Mouse (Mus musculus) ES-E14 (cell line): ENCODE data around the gene Rbm19.
A peak's percentile ranks its signal among the peaks of the same experiment; 100 is the strongest.

Experiments used
- CHD2 ChIP-seq: IDR thresholded peaks from 2 replicates; pipeline ENCODE4 v1.6.1; 2014; ENCODE audit warnings: mild to moderate bottlenecking, low read depth, low read length, inconsistent platforms
- HCFC1 ChIP-seq: IDR thresholded peaks from 2 replicates; pipeline ENCODE4 v1.6.1; 2012; ENCODE audit warnings: low read length, inconsistent platforms, borderline replicate concordance; ENCODE audit not compliant: insufficient read depth
- MAFK ChIP-seq: IDR thresholded peaks from 2 replicates; pipeline ENCODE4 v1.6.1; 2014; ENCODE audit warnings: mild to moderate bottlenecking, low read depth, low read length, inconsistent platforms; ENCODE audit not compliant: insufficient read depth
- ZC3H11A ChIP-seq: IDR thresholded peaks from 2 replicates; pipeline ENCODE4 v1.6.1; 2012; ENCODE audit warnings: low read depth, mild to moderate bottlenecking, inconsistent platforms, low read length, borderline replicate concordance
- ZNF384 ChIP-seq: IDR thresholded peaks from 2 replicates; pipeline ENCODE4 v1.6.1; 2012; ENCODE audit warnings: low read depth, low read length, inconsistent platforms

DNA sequence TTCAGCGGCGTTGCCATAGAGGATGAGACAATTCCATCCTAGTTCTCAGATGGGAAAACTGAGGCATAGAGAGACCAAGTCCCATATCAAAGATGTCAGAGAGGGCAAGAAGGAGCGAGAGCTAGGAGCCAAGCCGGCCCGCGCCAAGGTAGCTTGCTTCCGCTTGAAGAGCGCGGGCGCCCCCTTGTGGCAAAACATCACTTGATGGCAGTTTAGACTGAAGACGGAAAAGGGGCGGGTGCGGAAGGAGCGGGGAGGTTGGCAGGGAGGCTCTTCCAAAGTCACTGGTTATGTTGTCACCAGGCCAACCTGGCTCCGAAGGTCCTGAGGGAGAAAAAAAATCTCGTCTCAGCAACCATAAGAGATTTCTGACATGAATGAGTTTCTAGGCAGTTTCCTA, 27.7 kb upstream of the Rbm19 start:
- no peak for TF ChIP-seq ZNF384
- TF ChIP-seq CHD2, result no peak
- TF ChIP-seq ZC3H11A, result peak; percentile 88
- no peak for TF ChIP-seq HCFC1
- no peak for TF ChIP-seq MAFK
